Mouse (Mus musculus) stomach, postnatal 0 days (tissue): Measurements from ENCODE around the gene Mrgprd.

Source experiments
- CTCF ChIP-seq: IDR thresholded peaks from 2 replicates; pipeline ENCODE4 v1.5.1; 2016; ENCODE audit warnings: antibody characterized with exemption, low read depth, mild to moderate bottlenecking, moderate library complexity
- EP300 ChIP-seq: optimal IDR thresholded peaks from 2 replicates; pipeline ENCODE3; 2016; ENCODE audit warnings: antibody characterized with exemption

DNA sequence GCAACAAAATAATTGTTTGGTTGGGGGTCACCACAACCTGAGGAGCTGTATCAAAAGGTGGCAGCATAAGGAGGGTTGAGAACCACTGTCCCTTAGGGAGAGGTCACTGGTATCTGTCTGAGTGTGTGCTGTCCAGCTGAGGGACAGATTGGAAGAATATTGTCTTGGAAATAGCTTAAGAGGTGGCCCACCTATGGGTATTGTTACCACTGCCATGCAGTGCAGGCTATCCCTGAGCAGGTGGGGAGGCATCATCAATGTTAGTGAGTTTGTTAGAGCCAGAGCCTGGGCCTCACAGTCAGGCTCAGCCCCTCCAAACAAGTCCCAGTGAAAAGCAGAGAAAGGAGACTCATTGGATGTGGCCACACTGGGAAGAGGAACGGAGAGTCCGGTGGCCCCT lies 22.8 kb upstream of the Mrgprd start:
- no peak for TF ChIP-seq CTCF
- TF ChIP-seq EP300, result no peak
